Mouse (Mus musculus): Measurements from ENCODE around the gene Galnt18.

Gene Galnt18

GRCm38 (mm10) chr7:111563316-111564110 lies 216.3 kb downstream of the Galnt18 start:
- no peak for DNase-seq (ENCODE audit: low read depth)

GRCm38 (mm10) chr7:111560097-111560496 lies 219.7 kb downstream of the Galnt18 start:
- DNase-seq (ENCODE audit: low read depth) = no peak

GRCm38 (mm10) chr7:111559011-111559410 lies 220.8 kb downstream of the Galnt18 start:
- no peak for DNase-seq (ENCODE audit: low read depth)

GRCm38 (mm10) chr7:111550987-111551386 lies 228.8 kb downstream of the Galnt18 start:
- no peak for DNase-seq (ENCODE audit: low read depth)

- DNase-seq (ENCODE audit: low read depth) = no peak
Observed at GRCm38 (mm10) chr7:111547069-111547468, 232.7 kb downstream of the Galnt18 start.

DNA sequence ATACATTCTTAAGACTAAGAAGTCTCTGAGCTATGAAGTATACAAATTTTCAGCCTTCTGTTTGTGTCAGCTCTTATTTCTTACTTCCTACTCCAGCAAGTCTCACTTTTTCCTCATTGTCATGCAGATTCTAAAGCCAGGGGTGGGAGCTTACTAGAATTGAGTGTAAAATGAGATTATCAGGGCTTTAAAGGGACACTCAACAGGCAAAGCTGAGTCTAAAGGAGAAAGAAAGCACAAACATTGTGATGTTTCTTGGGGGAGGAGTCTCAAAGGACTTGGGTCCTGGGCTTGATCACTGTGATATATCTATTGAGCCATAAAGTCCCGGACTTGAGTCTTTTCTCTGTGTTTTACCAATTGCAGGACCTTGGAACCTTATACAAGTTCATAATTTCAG lies 234.2 kb downstream of the Galnt18 start:
- no peak for DNase-seq (ENCODE audit: low read depth)

GRCm38 (mm10) chr7:111537946-111538345 lies 241.8 kb downstream of the Galnt18 start:
- no peak for DNase-seq (ENCODE audit: low read depth)

- no peak for DNase-seq (ENCODE audit: low read depth)
Observed at GRCm38 (mm10) chr7:111534826-111535405, 244.9 kb downstream of the Galnt18 start.

GRCm38 (mm10) chr7:111528961-111529643 lies 250.7 kb downstream of the Galnt18 start:
- DNase-seq (ENCODE audit: low read depth) = no peak

GRCm38 (mm10) chr7:111528462-111528861 lies 251.3 kb downstream of the Galnt18 start:
- no peak for DNase-seq (ENCODE audit: low read depth)

- no peak for DNase-seq (ENCODE audit: low read depth)
Observed at GRCm38 (mm10) chr7:111520881-111521280, 258.9 kb downstream of the Galnt18 start.

- DNase-seq (ENCODE audit: low read depth) = no peak
Observed at GRCm38 (mm10) chr7:111518581-111519242, 261.1 kb downstream of the Galnt18 start.

GRCm38 (mm10) chr7:111516882-111517281 lies 262.9 kb downstream of the Galnt18 start:
- no peak for DNase-seq (ENCODE audit: low read depth)

- no peak for DNase-seq (ENCODE audit: low read depth)
Observed at GRCm38 (mm10) chr7:111515471-111515870, 264.3 kb downstream of the Galnt18 start.

- DNase-seq (ENCODE audit: low read depth) = no peak
Observed at GRCm38 (mm10) chr7:111509167-111509854, 270.5 kb downstream of the Galnt18 start.

DNA sequence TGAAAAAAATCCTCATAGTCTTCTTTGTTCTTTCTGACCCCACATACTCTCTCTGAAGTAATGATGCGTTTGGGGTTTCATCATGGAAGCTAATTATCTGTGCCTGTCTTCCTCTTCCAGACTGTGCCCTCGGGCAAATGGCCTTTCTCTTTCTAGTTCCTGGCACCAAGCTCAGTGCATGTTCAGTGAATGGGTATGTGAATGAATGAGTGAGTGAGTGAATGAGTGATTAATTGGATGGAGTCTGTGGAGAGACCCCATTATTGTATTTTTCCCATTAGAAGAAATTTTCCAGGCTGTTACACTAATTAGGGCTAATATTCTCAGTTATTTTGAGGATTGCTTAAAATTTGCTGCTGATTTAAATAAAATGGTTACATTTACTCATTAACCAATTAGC lies 279.2 kb downstream of the Galnt18 start:
- no peak for DNase-seq (ENCODE audit: low read depth)

GRCm38 (mm10) chr7:111499255-111499790 lies 280.5 kb downstream of the Galnt18 start:
- no peak for DNase-seq (ENCODE audit: low read depth)

DNA sequence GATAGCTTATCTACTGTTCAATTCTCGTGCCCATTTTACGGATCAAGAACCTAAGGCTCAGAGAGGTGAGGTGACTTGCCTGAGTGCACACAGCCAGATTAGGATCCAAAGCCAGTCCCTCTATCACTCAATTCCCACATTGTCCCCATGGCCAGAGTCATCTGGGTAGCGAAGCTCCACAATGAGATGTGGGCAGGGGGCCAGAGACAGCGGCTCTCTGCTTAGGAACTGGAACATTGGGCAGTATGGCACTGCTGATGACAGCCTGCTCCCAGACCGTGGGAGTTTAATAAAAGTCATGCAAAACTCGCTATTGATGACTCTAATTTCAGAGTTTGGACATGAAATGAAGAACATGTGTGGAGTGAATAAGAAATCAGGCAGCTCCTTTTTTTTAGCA lies 282.6 kb downstream of the Galnt18 start:
- no peak for DNase-seq (ENCODE audit: low read depth)

GRCm38 (mm10) chr7:111492242-111492949 lies 287.4 kb downstream of the Galnt18 start:
- no peak for DNase-seq (ENCODE audit: low read depth)

DNA sequence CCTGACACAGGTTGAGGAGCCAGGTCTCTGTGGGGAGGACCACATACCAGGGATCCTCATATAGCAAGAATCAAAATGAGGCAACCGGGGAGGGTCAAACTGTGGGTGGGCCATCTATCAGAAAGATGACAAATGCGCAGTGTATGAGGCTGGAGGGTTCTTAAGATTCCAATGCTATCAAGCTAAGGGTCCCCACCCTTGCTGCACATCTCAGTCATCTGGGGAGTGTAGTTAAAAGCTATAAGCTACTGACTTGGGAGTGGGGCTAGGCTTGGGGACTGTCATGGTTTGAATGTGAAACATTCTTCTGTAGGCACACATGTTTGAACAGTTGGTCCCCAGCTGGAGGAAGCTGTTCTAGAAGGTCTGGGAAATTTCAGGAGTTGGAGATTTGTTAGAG lies 288.2 kb downstream of the Galnt18 start:
- no peak for DNase-seq (ENCODE audit: low read depth)

GRCm38 (mm10) chr7:111486811-111487333 lies 292.9 kb downstream of the Galnt18 start:
- DNase-seq (ENCODE audit: low read depth) = no peak
